Mouse (Mus musculus): ENCODE measurements around the gene Gm20458. TPM values are rescaled to one million over a fixed set of nuclear protein-coding genes. Genes with fewer than 3 reads are reported as not detected.

The Gm20458 gene
- polyA plus RNA-seq, 1 experiment, result 22.1 TPM

DNA sequence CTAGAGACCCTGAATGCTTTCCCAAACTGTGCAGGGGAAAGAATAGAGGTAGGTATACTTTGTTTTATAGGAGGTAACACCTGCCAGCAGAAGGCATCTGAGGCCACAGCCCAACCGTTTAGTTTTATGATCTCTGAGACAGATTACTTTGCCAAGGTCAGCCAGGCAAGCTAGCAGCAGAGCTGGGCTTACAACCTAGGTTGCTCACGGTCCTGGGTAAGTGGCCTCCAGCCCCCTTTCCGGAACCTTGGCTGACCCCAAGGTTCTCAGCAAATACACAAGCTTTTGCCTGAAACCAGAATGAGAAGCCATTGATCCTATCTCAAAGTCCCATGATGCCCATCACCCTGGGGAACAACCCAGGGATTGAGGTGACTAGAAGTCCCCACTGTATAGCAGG is 26.1 kb upstream of the Gm20458 start:
- peak; percentile 67 for DNase-seq
- Histone ChIP-seq H3K27ac (ENCODE audit: insufficient read depth, low read depth, low read length) (peak overlapping the region; percentile 98), H3K36me3 (ENCODE audit: control insufficient read depth, insufficient read depth, low read length) (peaks cover 2% of the 10 kb centered on the region; the same call in 1 of the 2 replicates), H3K4me3 (ENCODE audit: insufficient read depth, low read depth, low read length) (no peak overlapping the region; the same call in 1 of the 2 replicates), H3K4me1 (ENCODE audit: control insufficient read depth, insufficient read depth, low read length) (peaks cover 58% of the 10 kb centered on the region), H3K27me3 (replicated peaks; ENCODE audit: control insufficient read depth, insufficient read depth, low read length) (no peaks in the 10 kb centered on the region)
- no peak for TF ChIP-seq CTCF (conservative IDR thresholded peaks at IDR 0.05; ENCODE audit: insufficient read depth, insufficient read length, low read depth, low read length)
- no peak for TF ChIP-seq POLR2A (IDR thresholded peaks at IDR 0.05; ENCODE audit: low read depth, low read length)
- WGBS, result 16% methylated on average over 3 of the region's 3 CpGs

DNA sequence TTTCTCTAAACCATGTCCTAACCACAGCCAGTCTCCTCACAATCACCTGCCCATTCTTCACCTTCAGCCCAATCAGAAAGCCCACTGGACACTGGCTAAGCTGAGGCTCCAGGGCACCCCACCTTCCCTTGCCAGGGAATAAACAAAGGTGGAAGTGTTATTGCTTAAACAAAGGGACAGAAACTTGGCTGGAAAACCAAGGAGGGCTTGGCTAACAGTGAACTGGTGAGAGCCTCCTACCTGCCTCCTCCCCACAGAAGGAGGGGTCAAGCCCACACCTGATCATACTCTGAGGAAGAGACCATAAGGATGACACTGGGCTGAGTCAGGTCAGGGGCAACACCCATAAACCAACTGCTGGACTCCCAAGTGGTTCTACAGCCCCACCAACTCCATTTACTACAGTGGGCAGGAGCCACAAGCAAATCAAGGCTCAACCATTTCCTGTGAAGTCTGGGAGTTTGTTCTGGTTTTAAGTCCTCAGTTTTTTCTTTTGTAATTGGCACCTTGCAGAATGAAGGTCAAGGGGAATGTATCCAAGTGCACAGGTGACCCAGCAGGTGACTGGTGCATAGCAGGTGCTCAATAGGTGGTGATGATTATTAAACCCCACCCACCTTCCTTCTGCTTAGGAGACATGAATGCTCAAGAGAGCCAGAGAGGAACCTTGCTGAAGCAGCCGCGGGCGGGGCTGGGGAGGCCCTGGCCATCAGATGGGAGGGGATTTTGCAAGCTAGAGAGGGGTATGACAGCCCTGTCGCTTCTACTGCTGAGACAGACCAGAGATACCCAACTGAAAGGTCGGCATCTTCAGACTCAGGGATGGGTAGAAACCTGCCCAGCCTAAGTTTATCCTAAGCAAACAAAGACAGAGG is 25.3 kb upstream of the Gm20458 start:
- peak; percentile 81 for DNase-seq
- Histone ChIP-seq H3K27ac (ENCODE audit: insufficient read depth, low read depth, low read length) (peak overlapping the region; percentile 98), H3K27me3 (replicated peaks; ENCODE audit: control insufficient read depth, insufficient read depth, low read length) (no peaks in the 10 kb centered on the region), H3K4me3 (ENCODE audit: insufficient read depth, low read depth, low read length) (no peak overlapping the region; the same call in 1 of the 2 replicates), H3K4me1 (ENCODE audit: control insufficient read depth, insufficient read depth, low read length) (peaks cover 57% of the 10 kb centered on the region), H3K36me3 (ENCODE audit: control insufficient read depth, insufficient read depth, low read length) (peaks cover under 1% of the 10 kb centered on the region; the same call in 1 of the 2 replicates)
- WGBS, result 10% methylated on average over 5 of the region's 5 CpGs
- TF ChIP-seq POLR2A (IDR thresholded peaks at IDR 0.05; ENCODE audit: low read depth, low read length) (no peak), CTCF (conservative IDR thresholded peaks at IDR 0.05; ENCODE audit: insufficient read depth, insufficient read length, low read depth, low read length) (no peak)

DNA sequence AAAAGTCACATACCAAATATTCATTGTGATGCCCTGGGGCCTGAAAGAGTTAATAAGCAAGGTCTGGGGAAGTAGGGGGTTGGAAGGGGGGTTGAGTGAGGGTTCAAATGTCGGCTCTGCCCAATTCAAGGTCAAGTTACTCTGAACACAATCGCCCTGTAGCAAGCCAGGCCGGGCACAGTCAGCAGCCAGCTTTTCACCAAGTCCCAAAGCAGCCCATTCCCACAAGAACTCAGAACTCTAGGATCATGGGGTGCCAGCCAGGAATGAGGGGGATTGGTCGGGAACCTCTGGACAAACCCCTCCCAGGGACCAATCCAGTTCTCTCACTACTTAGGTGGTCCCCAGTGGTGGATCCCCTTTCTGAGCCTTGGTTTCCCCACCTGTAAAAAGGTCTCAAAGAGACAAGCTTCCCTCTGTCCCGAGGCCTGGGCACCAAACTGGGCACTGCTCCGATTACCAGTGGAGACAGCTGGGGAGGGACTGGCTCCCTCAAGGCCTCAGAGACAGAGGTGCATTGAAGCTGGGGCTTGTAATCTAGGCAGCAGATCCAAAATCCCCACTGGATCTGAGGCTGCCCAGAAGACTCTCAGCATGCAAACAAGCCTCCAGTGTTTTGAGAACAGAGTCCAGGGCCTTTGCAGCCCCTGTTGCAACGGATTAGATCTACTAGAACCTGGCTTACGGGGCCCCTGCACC is 24.4 kb upstream of the Gm20458 start:
- Histone ChIP-seq H3K27me3 (replicated peaks; ENCODE audit: control insufficient read depth, insufficient read depth, low read length) (no peaks in the 10 kb centered on the region), H3K4me3 (ENCODE audit: insufficient read depth, low read depth, low read length) (peak overlapping the region; percentile 24; the same call in 1 of the 2 replicates), H3K4me1 (ENCODE audit: control insufficient read depth, insufficient read depth, low read length) (peaks cover 54% of the 10 kb centered on the region), H3K36me3 (ENCODE audit: control insufficient read depth, insufficient read depth, low read length) (no peaks in the 10 kb centered on the region; the same call in 1 of the 2 replicates), H3K27ac (ENCODE audit: insufficient read depth, low read depth, low read length) (peak overlapping the region; percentile 98)
- peak; percentile 58 for DNase-seq
- TF ChIP-seq CTCF (conservative IDR thresholded peaks at IDR 0.05; ENCODE audit: insufficient read depth, insufficient read length, low read depth, low read length), result no peak
- TF ChIP-seq POLR2A (IDR thresholded peaks at IDR 0.05; ENCODE audit: low read depth, low read length), result no peak
- WGBS, result 14% methylated on average over 8 of the region's 8 CpGs

DNA sequence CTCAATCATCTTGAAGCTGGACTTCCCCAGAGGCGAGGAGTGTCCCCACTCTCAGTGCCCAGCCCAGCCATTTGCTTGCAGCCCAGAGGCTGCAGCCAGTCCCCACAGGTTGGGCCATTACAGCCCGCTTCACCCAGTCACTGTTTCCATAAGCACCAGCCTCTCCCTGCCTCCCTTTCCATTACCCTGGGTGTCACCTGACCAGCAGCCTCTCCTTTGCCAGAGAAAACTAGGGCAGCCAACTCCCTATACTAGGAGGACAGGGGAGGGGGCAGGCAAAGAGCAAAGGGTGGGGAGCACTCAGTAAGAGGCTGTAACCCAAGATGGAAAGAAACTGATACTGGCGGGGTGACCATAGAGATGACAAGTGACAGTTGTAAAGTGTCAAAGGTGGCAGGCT is 23.8 kb upstream of the Gm20458 start:
- Histone ChIP-seq H3K4me1 (ENCODE audit: control insufficient read depth, insufficient read depth, low read length) (peaks cover 52% of the 10 kb centered on the region), H3K27me3 (replicated peaks; ENCODE audit: control insufficient read depth, insufficient read depth, low read length) (no peaks in the 10 kb centered on the region), H3K27ac (ENCODE audit: insufficient read depth, low read depth, low read length) (peak overlapping the region; percentile 98), H3K4me3 (ENCODE audit: insufficient read depth, low read depth, low read length) (peak overlapping the region; percentile 24; the same call in 1 of the 2 replicates), H3K36me3 (ENCODE audit: control insufficient read depth, insufficient read depth, low read length) (no peaks in the 10 kb centered on the region; the same call in 1 of the 2 replicates)
- 30% methylated on average over 3 of the region's 3 CpGs for WGBS
- TF ChIP-seq POLR2A (IDR thresholded peaks at IDR 0.05; ENCODE audit: low read depth, low read length) (no peak), CTCF (conservative IDR thresholded peaks at IDR 0.05; ENCODE audit: insufficient read depth, insufficient read length, low read depth, low read length) (no peak)
- peak; percentile 90 for DNase-seq

DNA sequence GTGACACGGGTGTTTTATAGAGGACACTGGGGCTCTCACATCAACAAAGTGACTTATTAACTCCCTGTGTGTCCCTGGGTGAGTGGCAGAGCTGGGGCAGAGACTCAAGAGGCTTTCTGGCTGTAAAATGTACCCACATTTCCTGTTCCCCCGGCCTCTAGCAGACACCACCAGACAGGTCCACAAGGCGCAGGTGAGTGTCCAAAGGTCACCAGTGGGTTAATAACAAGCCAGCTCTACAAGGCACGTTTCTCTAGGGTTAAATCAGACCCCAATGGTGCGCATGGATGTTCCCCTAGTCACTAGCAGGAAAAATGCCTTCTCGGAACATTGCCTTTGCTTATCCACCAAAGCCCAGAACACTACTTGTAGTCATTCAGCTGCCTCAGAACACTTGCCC is 23.1 kb upstream of the Gm20458 start:
- Histone ChIP-seq H3K4me1 (ENCODE audit: control insufficient read depth, insufficient read depth, low read length) (peaks cover 46% of the 10 kb centered on the region), H3K27me3 (replicated peaks; ENCODE audit: control insufficient read depth, insufficient read depth, low read length) (no peaks in the 10 kb centered on the region), H3K4me3 (ENCODE audit: insufficient read depth, low read depth, low read length) (peak overlapping the region; percentile 23), H3K36me3 (ENCODE audit: control insufficient read depth, insufficient read depth, low read length) (no peaks in the 10 kb centered on the region; the same call in 1 of the 2 replicates), H3K27ac (ENCODE audit: insufficient read depth, low read depth, low read length) (peak overlapping the region; percentile 98)
- TF ChIP-seq CTCF (conservative IDR thresholded peaks at IDR 0.05; ENCODE audit: insufficient read depth, insufficient read length, low read depth, low read length), result no peak
- TF ChIP-seq POLR2A (IDR thresholded peaks at IDR 0.05; ENCODE audit: low read depth, low read length), result no peak
- DNase-seq, result peak; percentile 94
- 20% methylated on average over 6 of the region's 6 CpGs for WGBS

DNA sequence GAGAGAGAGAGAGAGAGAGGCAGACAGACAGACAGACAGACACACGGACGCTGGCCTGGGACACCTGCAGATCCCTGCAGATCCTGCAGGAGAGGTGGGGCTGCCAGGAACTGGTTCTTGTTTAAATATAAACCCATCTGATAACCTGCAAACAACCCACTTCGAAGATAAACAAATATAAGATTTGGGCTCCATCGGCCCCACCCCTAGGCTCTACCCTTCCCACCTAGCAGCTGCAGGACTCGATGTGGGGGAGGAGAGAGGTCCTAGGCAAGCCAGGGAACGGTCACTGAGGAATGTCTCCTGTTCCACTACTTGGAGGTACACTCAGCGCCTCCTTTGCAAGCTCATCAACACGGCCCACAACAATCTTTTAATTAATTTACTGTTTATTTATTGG is 22.5 kb upstream of the Gm20458 start:
- H3K27ac ChIP-seq (ENCODE audit: insufficient read depth, low read depth, low read length), result peak overlapping the region; percentile 98
- no peaks in the 10 kb centered on the region for H3K27me3 ChIP-seq (replicated peaks; ENCODE audit: control insufficient read depth, insufficient read depth, low read length)
- H3K4me3 ChIP-seq (ENCODE audit: insufficient read depth, low read depth, low read length), result peak overlapping the region; percentile 23
- TF ChIP-seq POLR2A (IDR thresholded peaks at IDR 0.05; ENCODE audit: low read depth, low read length), result no peak
- no peak for TF ChIP-seq CTCF (conservative IDR thresholded peaks at IDR 0.05; ENCODE audit: insufficient read depth, insufficient read length, low read depth, low read length)
- no peaks in the 10 kb centered on the region; the same call in 1 of the 2 replicates for H3K36me3 ChIP-seq (ENCODE audit: control insufficient read depth, insufficient read depth, low read length)
- WGBS, result 22% methylated on average over 8 of the region's 8 CpGs
- DNase-seq, result peak; percentile 55
- H3K4me1 ChIP-seq (ENCODE audit: control insufficient read depth, insufficient read depth, low read length), result peaks cover 42% of the 10 kb centered on the region

All from kidney, adult 2 months (tissue).